ENCODE assay signal across 24 mouse cellular contexts in the genomic region with DNA sequence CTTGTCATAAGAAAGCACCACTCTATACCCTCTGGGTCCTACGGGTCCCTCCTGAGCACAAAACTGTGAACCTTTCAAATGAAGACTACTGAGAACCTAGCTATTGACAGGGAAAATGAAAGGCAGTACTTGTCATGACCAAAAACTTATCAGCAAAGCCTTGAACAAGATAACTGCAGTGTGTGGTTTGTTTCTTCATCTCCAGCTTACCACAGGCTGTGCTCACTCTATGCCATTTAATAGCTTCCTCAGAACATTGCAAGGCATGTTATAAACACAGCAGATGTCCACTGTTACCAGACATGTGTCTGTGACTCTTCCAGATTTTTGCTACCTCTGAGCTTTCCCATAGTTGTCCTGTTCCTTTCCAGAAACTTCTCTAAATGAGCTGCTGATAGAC. TPM values are rescaled to one million over a fixed set of nuclear protein-coding genes. Genes with fewer than 3 reads are reported as not detected.
"Had no signal": no experiment of that assay in that cellular context is flagged by ENCODE, and none has a peak within 500 bp of the region (broad histone marks: within the 10 kb centered on the region; RNA-seq: fewer than 3 reads in every experiment).

No protein-coding gene starts in this region.

- DNase-seq: gastrocnemius, postnatal 14 days; gastrocnemius, postnatal 36 days; heart, adult 18-20 months; heart, postnatal 10 days; heart, postnatal 4 days; kidney, adult 18-20 months; kidney, adult 8-10 months; kidney, postnatal 10 days; kidney, postnatal 25 days; kidney, postnatal 4 days; liver; liver, embryonic 13.5 days had no signal

- ATAC-seq: hindbrain, embryonic 16.5 days; inflammation-experienced regulatory T-cells, adult 6 months; intestine, embryonic 15.5 days; intestine, postnatal 0 days had no signal

RNA-seq across cellular contexts. Expression of gene Phox2a, which starts 41.1 kb away (rescaled TPM):
- total RNA-seq: gastrocnemius, adult 18-20 months; gastrocnemius, adult 8-10 months; gastrocnemius, postnatal 14 days; gastrocnemius, postnatal 36 days; layer of hippocampus, adult 2 months; layer of hippocampus, postnatal 10 days; layer of hippocampus, postnatal 25 days; left cerebral cortex, adult 2 months; left cerebral cortex, postnatal 14 days; left cerebral cortex, postnatal 36 days had no signal
